Mouse (Mus musculus) ES-Bruce4 (cell line): ENCODE measurements at regions not wholly inside any gene's neighbourhood (a gene's known extent, or its start where the extent isn't known, plus 50 kb on each side); places are given as distances from the start of the nearest gene placed in this dataset.
A peak's percentile ranks its signal among the peaks of the same experiment; 100 is the strongest.

ENCODE experiments used
- H3K27ac ChIP-seq: 2 replicates; pipeline ENCODE4 v1.5.1; 2012; ENCODE audit warnings: low read length, inconsistent platforms; ENCODE audit not compliant: insufficient read depth
- H3K27me3 ChIP-seq: 2 replicates; pipeline ENCODE4 v1.6.1; 2012; ENCODE audit warnings: mild to moderate bottlenecking, low read length, inconsistent platforms; ENCODE audit not compliant: control insufficient read depth, poor library complexity, insufficient read depth, severe bottlenecking
- H3K36me3 ChIP-seq: 2 replicates; pipeline ENCODE4 v1.6.1; 2012; ENCODE audit warnings: inconsistent platforms, mild to moderate bottlenecking, low read length, moderate library complexity; ENCODE audit not compliant: control insufficient read depth, poor library complexity, insufficient read depth, severe bottlenecking
- H3K4me1 ChIP-seq: one replicate; pipeline ENCODE4 v1.8.1; 2011; ENCODE audit warnings: low read length; ENCODE audit not compliant: control insufficient read depth, insufficient read depth
- H3K4me3 ChIP-seq: 2 replicates; pipeline ENCODE4 v1.5.1; 2011; ENCODE audit warnings: low read depth, mild to moderate bottlenecking, low read length
- H3K9ac ChIP-seq: 2 replicates; pipeline ENCODE4 v1.6.1; 2012; ENCODE audit warnings: low read depth, mild to moderate bottlenecking, inconsistent platforms; ENCODE audit not compliant: poor library complexity, severe bottlenecking
- H3K9me3 ChIP-seq: replicated peaks from 2 replicates; pipeline ENCODE4 v1.6.1; 2012; ENCODE audit warnings: mild to moderate bottlenecking, low read length, inconsistent platforms; ENCODE audit not compliant: control insufficient read depth, poor library complexity, insufficient read depth, severe bottlenecking
- CTCF ChIP-seq: IDR thresholded peaks from one replicate; pipeline ENCODE4 v1.8.1; 2011; ENCODE audit warnings: low read depth, low read length
- EP300 ChIP-seq: IDR thresholded peaks from 2 replicates; pipeline ENCODE4 v1.6.1; 2011; ENCODE audit warnings: low read depth, low read length; ENCODE audit not compliant: insufficient read depth
- POLR2A ChIP-seq: IDR thresholded peaks from one replicate; pipeline ENCODE4 v1.8.1; 2011; ENCODE audit warnings: low read length; ENCODE audit not compliant: insufficient read depth

GRCm38 (mm10) chr9:47358400-47358767 lies 171.6 kb upstream of the Cadm1 start:
- H3K4me1 ChIP-seq, result no peaks in the 10 kb centered on the region
- no peak overlapping the region for H3K9ac ChIP-seq
- no peak overlapping the region for H3K4me3 ChIP-seq
- no peaks in the 10 kb centered on the region for H3K9me3 ChIP-seq
- no peak for TF ChIP-seq POLR2A
- no peak for TF ChIP-seq EP300
- no peaks in the 10 kb centered on the region for H3K36me3 ChIP-seq
- no peak overlapping the region for H3K27ac ChIP-seq
- no peaks in the 10 kb centered on the region for H3K27me3 ChIP-seq

- no peak overlapping the region for H3K9ac ChIP-seq
- no peak for TF ChIP-seq POLR2A
- H3K9me3 ChIP-seq, result no peaks in the 10 kb centered on the region
- H3K4me3 ChIP-seq, result no peak overlapping the region
- H3K27me3 ChIP-seq, result no peaks in the 10 kb centered on the region
- H3K4me1 ChIP-seq, result no peaks in the 10 kb centered on the region
- no peaks in the 10 kb centered on the region for H3K36me3 ChIP-seq
- no peak overlapping the region for H3K27ac ChIP-seq
Observed at GRCm38 (mm10) chr9:47363086-47363485, 166.9 kb upstream of the Cadm1 start.

GRCm38 (mm10) chr9:47364762-47365161 lies 165.2 kb upstream of the Cadm1 start:
- Histone ChIP-seq H3K27ac (no peak overlapping the region), H3K27me3 (no peaks in the 10 kb centered on the region), H3K36me3 (no peaks in the 10 kb centered on the region), H3K4me1 (peaks cover 2% of the 10 kb centered on the region), H3K9me3 (no peaks in the 10 kb centered on the region), H3K9ac (no peak overlapping the region), H3K4me3 (no peak overlapping the region)
- TF ChIP-seq POLR2A, result no peak

GRCm38 (mm10) chr9:47367266-47367957 lies 162.6 kb upstream of the Cadm1 start:
- Histone ChIP-seq H3K27ac (no peak overlapping the region), H3K4me1 (peaks cover 2% of the 10 kb centered on the region), H3K4me3 (peak overlapping the region; percentile 65; the same call in 1 of the 2 replicates), H3K9ac (peak overlapping the region; percentile 69; the same call in 1 of the 2 replicates), H3K9me3 (no peaks in the 10 kb centered on the region), H3K36me3 (no peaks in the 10 kb centered on the region), H3K27me3 (no peaks in the 10 kb centered on the region)
- TF ChIP-seq POLR2A (no peak), CTCF (peak; percentile 26), EP300 (0 out of 2 replicates have a peak, but pooled peaks have one; percentile 22)

- Histone ChIP-seq H3K27ac (no peak overlapping the region), H3K4me3 (peak overlapping the region; percentile 70), H3K9ac (peak overlapping the region; percentile 69), H3K36me3 (no peaks in the 10 kb centered on the region), H3K27me3 (no peaks in the 10 kb centered on the region), H3K4me1 (peaks cover 2% of the 10 kb centered on the region), H3K9me3 (no peaks in the 10 kb centered on the region)
- TF ChIP-seq CTCF, result no peak
- no peak for TF ChIP-seq POLR2A
- TF ChIP-seq EP300, result no peak
Observed at GRCm38 (mm10) chr9:47368015-47368901, 161.7 kb upstream of the Cadm1 start.

GRCm38 (mm10) chr9:47372296-47372695 lies 157.7 kb upstream of the Cadm1 start:
- no peaks in the 10 kb centered on the region for H3K27me3 ChIP-seq
- no peak overlapping the region for H3K27ac ChIP-seq
- peaks cover 2% of the 10 kb centered on the region for H3K4me1 ChIP-seq

More at GRCm38 (mm10) chr9:47372296-47372695, 157.7 kb upstream of the Cadm1 start:
- H3K36me3 ChIP-seq, result no peaks in the 10 kb centered on the region
- H3K9me3 ChIP-seq, result peaks cover 5% of the 10 kb centered on the region; the same call in 1 of the 2 replicates
- H3K4me3 ChIP-seq, result no peak overlapping the region
- TF ChIP-seq CTCF (no peak), POLR2A (no peak), EP300 (no peak)
- H3K9ac ChIP-seq, result no peak overlapping the region
